Comparison of ENCODE assay signal across 9 mouse cellular contexts in genomic region chr3:84461687-84462086, GRCm38 (mm10). TPM values are rescaled to one million over a fixed set of nuclear protein-coding genes. Genes with fewer than 3 reads are reported as not detected.
DNase-seq lines count a peak whose midpoint lies in the region; ATAC-seq and TF ChIP-seq lines count a peak whose summit lies in the region.
"Had no signal": no experiment of that assay in that cellular context is flagged by ENCODE, and none has a peak within 500 bp of the region (broad histone marks: within the 10 kb centered on the region; RNA-seq: fewer than 3 reads in every experiment).

No protein-coding gene starts in this region.

- H3K27ac ChIP-seq in kidney, embryonic 16.5 days (ENCODE audit: low read length) = no peak overlapping the region
- H3K27ac ChIP-seq in embryonic facial prominence, embryonic 10.5 days (replicated peaks) = 0 out of 2 replicates have a peak overlapping the region, but pooled peaks have one; percentile 15
- peak overlapping the region; percentile 89 for H3K27ac ChIP-seq in liver, embryonic 14.5 days
- H3K27ac ChIP-seq: limb, embryonic 13.5 days had no signal

- TF ChIP-seq EP300 in liver, embryonic 14.5 days (IDR thresholded peaks at IDR 0.05; ENCODE audit: low read depth) = no peak

- H3K27me3 ChIP-seq in kidney, embryonic 16.5 days (ENCODE audit: insufficient read depth, low read length) = peaks cover 3% of the 10 kb centered on the region; the same call in 1 of the 2 replicates
- peaks cover 12% of the 10 kb centered on the region for H3K27me3 ChIP-seq in embryonic facial prominence, embryonic 10.5 days (replicated peaks; ENCODE audit: low read depth, poor library complexity, severe bottlenecking)
- H3K27me3 ChIP-seq in liver, embryonic 14.5 days (ENCODE audit: control insufficient read depth, insufficient read depth, low read length) = no peaks in the 10 kb centered on the region
- H3K27me3 ChIP-seq: limb, embryonic 13.5 days had no signal

- H3K9ac ChIP-seq in kidney, embryonic 16.5 days (replicated peaks; ENCODE audit: low read length) = no peak overlapping the region
- H3K9ac ChIP-seq in liver, embryonic 14.5 days (replicated peaks) = no peak overlapping the region
- H3K9ac ChIP-seq: limb, embryonic 13.5 days had no signal

- DNase-seq in kidney, postnatal 25 days = no peak
- DNase-seq in embryonic facial prominence, embryonic 10.5 days (ENCODE audit: low spot score) = peak; percentile 36
- no peak for DNase-seq in liver, embryonic 14.5 days (ENCODE audit: low read depth in 3 of 3, low spot score in 3 of 3)
- no peak for DNase-seq in T-cell, adult 2 months (ENCODE audit: low spot score)
- DNase-seq in cerebellum, adult 11-12 months = no peak
- DNase-seq: cerebellum, postnatal 25 days had no signal

- H3K36me3 ChIP-seq in kidney, embryonic 16.5 days (ENCODE audit: insufficient read depth, low read length) = no peaks in the 10 kb centered on the region
- no peaks in the 10 kb centered on the region for H3K36me3 ChIP-seq in embryonic facial prominence, embryonic 10.5 days (replicated peaks)
- peaks cover 43% of the 10 kb centered on the region for H3K36me3 ChIP-seq in liver, embryonic 14.5 days (replicated peaks; ENCODE audit: control insufficient read depth, insufficient read depth, low read depth)
- H3K36me3 ChIP-seq: limb, embryonic 13.5 days had no signal

- TF ChIP-seq CTCF in liver, embryonic 14.5 days (IDR thresholded peaks at IDR 0.05; ENCODE audit: low read depth) = no peak

- no peaks in the 10 kb centered on the region for H3K9me3 ChIP-seq in kidney, embryonic 16.5 days (ENCODE audit: low read length)
- H3K9me3 ChIP-seq in embryonic facial prominence, embryonic 10.5 days = no peaks in the 10 kb centered on the region
- H3K9me3 ChIP-seq in liver, embryonic 14.5 days (ENCODE audit: control insufficient read depth, low read length) = no peaks in the 10 kb centered on the region
- H3K9me3 ChIP-seq: limb, embryonic 13.5 days had no signal

- H3K4me3 ChIP-seq in kidney, embryonic 16.5 days (ENCODE audit: low read length) = no peak overlapping the region
- no peak overlapping the region for H3K4me3 ChIP-seq in embryonic facial prominence, embryonic 10.5 days
- H3K4me3 ChIP-seq in liver, embryonic 14.5 days (ENCODE audit: insufficient read depth in 1 of 2, low read depth in 2 of 2, low read length in 2 of 2) = no peak overlapping the region
- H3K4me3 ChIP-seq: limb, embryonic 13.5 days had no signal

- no peak overlapping the region for H3K4me2 ChIP-seq in kidney, embryonic 16.5 days (replicated peaks; ENCODE audit: low read depth, low read length)
- peak overlapping the region; percentile 58 for H3K4me2 ChIP-seq in liver, embryonic 14.5 days (ENCODE audit: low read depth)
- H3K4me2 ChIP-seq: limb, embryonic 13.5 days had no signal

- peak; percentile 64 for ATAC-seq in kidney, embryonic 16.5 days (ENCODE audit: low FRiP score, low TSS enrichment)
- ATAC-seq in erythroid progenitor cell, adult 5-6 weeks (replicated peaks; ENCODE audit: low FRiP score, poor library complexity, severe bottlenecking) = peak; percentile 27
- peak; percentile 56 for ATAC-seq in liver, embryonic 14.5 days (ENCODE audit: insufficient read depth)

- peaks cover 17% of the 10 kb centered on the region for H3K4me1 ChIP-seq in kidney, embryonic 16.5 days (ENCODE audit: insufficient read depth, low read length)
- H3K4me1 ChIP-seq in embryonic facial prominence, embryonic 10.5 days = peaks cover 33% of the 10 kb centered on the region
- H3K4me1 ChIP-seq in liver, embryonic 14.5 days (replicated peaks; ENCODE audit: control insufficient read depth in 2 of 2, insufficient read depth in 2 of 2, low read length in 1 of 2) = peaks cover 54 to 57% of the 10 kb centered on the region in 2 experiments

- WGBS in kidney, embryonic 16.5 days = 26% methylated on average over 3 of the region's 4 CpGs
- WGBS in embryonic facial prominence, embryonic 10.5 days = 23% methylated on average over 4 of the region's 4 CpGs
- WGBS in liver, embryonic 14.5 days (ENCODE audit: insufficient replicate concordance) = 35% methylated on average over 4 of the region's 4 CpGs

RNA-seq across cellular contexts. Expression of gene Fhdc1, which starts 18.5 kb away (rescaled TPM):
- polyA plus RNA-seq in kidney, embryonic 16.5 days (2015; fragmentation: Nextera tagmentation; extraction: Ambion mirVana) = 3.1 and 3.9 TPM in 2 replicates
- polyA plus RNA-seq in embryonic facial prominence, embryonic 10.5 days (2016; fragmentation: Nextera tagmentation; extraction: Ambion mirVana) = 4.3 and 5.7 TPM in 2 replicates
- total RNA-seq in erythroid progenitor cell, adult 5-6 weeks (2015; ENCODE audit: low replicate concordance) = 417 and 527 TPM in 2 replicates
- 189 and 211 TPM in 2 replicates for total RNA-seq in erythroid progenitor cell, adult 5-6 weeks (2017; ENCODE audit: low replicate concordance)
- polyA plus RNA-seq in liver, embryonic 14.5 days (2012; rRNA removed) = 15.1 and 15.9 TPM in 2 replicates
- 28.0 and 29.2 TPM in 2 replicates for polyA plus RNA-seq in liver, embryonic 14.5 days (2014; fragmentation: Nextera tagmentation; extraction: Ambion mirVana)
